Mouse (Mus musculus) testis, postnatal 14 days (tissue): ENCODE results near the gene Tsacc.
"Not testable (repeated sequence)": the region's sequence is repeated elsewhere in the genome, so short reads cannot be mapped to it uniquely, and the experiment has no call there.

ENCODE experiments used
- DNase-seq: peaks from one replicate; pipeline ENCODE4 v3.0.0; 2021; ENCODE audit warnings: low spot score

Tsacc gene

GRCm38 (mm10) chr3:88284815-88285564 is 11.8 kb downstream of the Tsacc start:
- not testable (repeated sequence) for DNase-seq

GRCm38 (mm10) chr3:88281141-88281916 is 15.5 kb downstream of the Tsacc start:
- not testable (repeated sequence) for DNase-seq

GRCm38 (mm10) chr3:88280035-88280434 is 16.8 kb downstream of the Tsacc start:
- DNase-seq = no peak

GRCm38 (mm10) chr3:88276529-88277143 is 20.2 kb downstream of the Tsacc start:
- DNase-seq = no peak

- no peak for DNase-seq
Observed at GRCm38 (mm10) chr3:88276121-88276520, 20.7 kb downstream of the Tsacc start.

- DNase-seq = peak; percentile 46
Observed at GRCm38 (mm10) chr3:88274002-88274401, 22.8 kb downstream of the Tsacc start.

GRCm38 (mm10) chr3:88271859-88272258 is 24.9 kb downstream of the Tsacc start:
- DNase-seq = no peak

- DNase-seq = not testable (repeated sequence)
Observed at GRCm38 (mm10) chr3:88271298-88271697, 25.5 kb downstream of the Tsacc start.

GRCm38 (mm10) chr3:88268991-88269390 is 27.8 kb downstream of the Tsacc start:
- no peak for DNase-seq

GRCm38 (mm10) chr3:88268014-88268413 is 28.8 kb downstream of the Tsacc start:
- DNase-seq = not testable (repeated sequence)

- no peak for DNase-seq
Observed at GRCm38 (mm10) chr3:88262346-88262745, 34.5 kb downstream of the Tsacc start.

- DNase-seq = no peak
Observed at GRCm38 (mm10) chr3:88256382-88256781, 40.4 kb downstream of the Tsacc start.

- DNase-seq = no peak
Observed at GRCm38 (mm10) chr3:88255950-88256349, 40.8 kb downstream of the Tsacc start.

- no peak for DNase-seq
Observed at GRCm38 (mm10) chr3:88254268-88254926, 42.4 kb downstream of the Tsacc start, which contains the start of gene Rhbg. TSS of gene Rhbg (minus strand) at chr3:88254709.

GRCm38 (mm10) chr3:88252739-88253138 is 44.1 kb downstream of the Tsacc start:
- DNase-seq = no peak

GRCm38 (mm10) chr3:88248406-88248805 is 48.4 kb downstream of the Tsacc start:
- no peak for DNase-seq

- no peak for DNase-seq
Observed at GRCm38 (mm10) chr3:88247666-88248065, 49.1 kb downstream of the Tsacc start.

- peak; percentile 66 for DNase-seq
Observed at GRCm38 (mm10) chr3:88245811-88246210, 51.0 kb downstream of the Tsacc start.

- DNase-seq = no peak
Observed at GRCm38 (mm10) chr3:88244071-88244470, 52.7 kb downstream of the Tsacc start.

- DNase-seq = peak; percentile 49
Observed at GRCm38 (mm10) chr3:88242531-88242930, 54.3 kb downstream of the Tsacc start.

- DNase-seq = no peak
Observed at GRCm38 (mm10) chr3:88241045-88241786, 55.6 kb downstream of the Tsacc start.
